Mouse (Mus musculus) midbrain, embryonic 12.5 days (tissue): ENCODE results near the gene Macrod2. TPM values are rescaled to one million over a fixed set of nuclear protein-coding genes. Genes with fewer than 3 reads are reported as not detected.

Experiments
- ATAC-seq: fragments of 200-750 bp; cut with Nextera tagmentation; 2 replicates; pipeline ENCODE4 v1.8.0; 2017; ENCODE audit warnings: low read depth, moderate TSS enrichment, moderate library complexity; ENCODE audit not compliant: low FRiP score
- H3K27ac ChIP-seq: fragments of 300-500 bp; sonication (generic); replicated peaks from 2 replicates; pipeline ENCODE4 v1.5.1; 2016; ENCODE audit warnings: mild to moderate bottlenecking
- H3K27me3 ChIP-seq: fragments of 300-500 bp; sonication (generic); 2 replicates; pipeline ENCODE4 v1.6.1; 2016; ENCODE audit warnings: mild to moderate bottlenecking
- H3K36me3 ChIP-seq: fragments of 300-500 bp; sonication (generic); 2 replicates; pipeline ENCODE4 v1.6.1; 2016
- H3K4me1 ChIP-seq: fragments of 300-500 bp; sonication (generic); 2 replicates; pipeline ENCODE4 v1.6.1; 2016
- H3K4me2 ChIP-seq: fragments of 300-500 bp; sonication (generic); replicated peaks from 2 replicates; pipeline ENCODE4 v1.6.1; 2016; ENCODE audit warnings: mild to moderate bottlenecking, moderate library complexity
- H3K4me3 ChIP-seq: fragments of 300-500 bp; sonication (generic); 2 replicates; pipeline ENCODE4 v1.5.1; 2016; ENCODE audit warnings: mild to moderate bottlenecking
- H3K9ac ChIP-seq: fragments of 300-500 bp; sonication (generic); replicated peaks from 2 replicates; pipeline ENCODE4 v1.6.1; 2016; ENCODE audit warnings: mild to moderate bottlenecking, moderate library complexity
- H3K9me3 ChIP-seq: fragments of 300-500 bp; sonication (generic); 2 replicates; pipeline ENCODE4 v1.6.1; 2016; ENCODE audit warnings: mild to moderate bottlenecking
- WGBS: fragments of 180-500 bp; shearing (Covaris S2); methylation state at CpG from one replicate; pipeline ENCODE4 v1.1.7; 2016; 5-methylcytosine and 5-hydroxymethylcytosine counted together
- polyA plus RNA-seq: library from polyadenylated mRNA; unstranded; fragments of >200 nt; fragmentation: Nextera tagmentation; extraction: Ambion mirVana; gene quantifications from 2 replicates; pipeline ENCODE4 v1.2.1, GENCODE M21; 2016

Gene Macrod2
- polyA plus RNA-seq, 1 experiment from 2014 or later: 52.4 TPM

DNA sequence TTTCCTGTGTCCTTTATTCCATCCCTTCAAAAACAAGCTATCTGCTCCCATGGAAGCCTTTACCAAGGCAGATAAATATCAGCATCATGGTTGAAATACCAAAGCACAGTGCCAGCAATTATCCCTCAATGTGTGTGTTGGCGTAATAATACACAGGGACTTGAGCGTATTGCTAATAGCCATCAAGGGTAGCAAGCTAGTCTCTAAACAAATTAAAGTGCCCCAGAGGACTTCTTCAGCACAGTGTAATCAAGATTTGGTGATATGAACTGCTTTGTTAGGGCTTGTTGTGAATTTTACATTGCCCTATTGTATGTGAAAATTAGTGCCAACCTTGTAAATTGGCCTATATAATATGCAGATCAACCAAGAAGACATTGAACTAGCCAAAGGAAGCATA, 201.8 kb downstream of the Macrod2 start:
- H3K27me3 ChIP-seq: no peaks in the 10 kb centered on the region
- H3K4me3 ChIP-seq: no peak overlapping the region
- no peaks in the 10 kb centered on the region for H3K36me3 ChIP-seq
- 86% methylated on average over 2 of the region's 2 CpGs for WGBS
- H3K4me1 ChIP-seq: no peaks in the 10 kb centered on the region
- H3K27ac ChIP-seq: no peak overlapping the region
- H3K4me2 ChIP-seq: no peak overlapping the region
- H3K9ac ChIP-seq: no peak overlapping the region
- ATAC-seq: no peak
- no peaks in the 10 kb centered on the region for H3K9me3 ChIP-seq

DNA sequence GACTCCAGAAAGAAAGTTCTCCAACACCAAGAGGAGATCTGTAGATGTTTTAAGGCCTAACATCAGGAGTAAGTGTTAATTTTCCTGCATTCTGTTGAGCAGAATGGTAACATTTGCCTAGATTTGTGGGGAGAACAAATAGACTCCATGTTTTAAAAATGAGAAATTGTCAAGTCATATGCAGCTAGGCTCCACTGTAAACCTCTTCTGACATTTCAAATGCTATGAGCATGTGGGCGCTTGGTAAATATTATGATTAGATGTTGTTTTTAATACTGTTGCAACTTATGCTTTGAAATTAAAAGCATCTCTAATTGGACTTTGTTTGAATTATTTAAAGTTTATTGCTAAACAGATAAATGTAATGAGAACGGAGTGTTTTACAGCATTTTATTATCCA, 220.3 kb downstream of the Macrod2 start:
- H3K27me3 ChIP-seq: no peaks in the 10 kb centered on the region
- H3K27ac ChIP-seq: no peak overlapping the region
- no peak overlapping the region for H3K4me3 ChIP-seq
- no peak overlapping the region for H3K9ac ChIP-seq
- no peak for ATAC-seq
- H3K4me2 ChIP-seq: no peak overlapping the region
- no peaks in the 10 kb centered on the region for H3K36me3 ChIP-seq
- H3K9me3 ChIP-seq: no peaks in the 10 kb centered on the region
- WGBS: 92% methylated on average over 2 of the region's 2 CpGs
- H3K4me1 ChIP-seq: no peaks in the 10 kb centered on the region

DNA sequence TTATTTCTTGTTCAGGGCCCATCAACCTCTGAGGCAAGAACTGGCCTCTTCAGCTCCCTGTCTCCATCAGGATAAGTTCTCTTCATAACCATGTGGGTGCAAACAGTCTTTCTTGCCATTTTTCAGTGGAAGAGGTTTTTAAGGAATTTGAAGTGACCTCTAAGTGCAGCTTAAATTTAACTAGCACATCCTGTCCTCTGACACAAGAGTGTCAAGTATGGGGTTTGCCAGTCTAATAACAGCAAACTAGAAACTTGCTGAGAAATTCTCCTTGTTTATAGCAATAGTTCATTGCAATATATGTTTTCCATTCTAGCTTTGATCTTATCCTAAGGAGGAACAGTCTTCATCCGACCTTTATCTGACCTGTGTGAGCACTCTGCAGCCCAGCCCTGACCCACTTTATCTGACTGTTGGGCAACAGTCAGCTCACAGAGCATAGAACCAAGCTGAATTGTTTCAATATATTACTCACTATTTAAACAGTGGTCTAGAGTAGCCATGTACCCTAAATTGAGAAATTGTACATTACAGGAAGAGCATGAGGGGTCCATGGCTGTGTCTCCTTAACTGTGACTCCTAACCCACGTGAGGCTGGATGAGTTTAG, 226.7 kb downstream of the Macrod2 start:
- no peak overlapping the region for H3K4me2 ChIP-seq
- no peaks in the 10 kb centered on the region for H3K36me3 ChIP-seq
- H3K27me3 ChIP-seq: no peaks in the 10 kb centered on the region
- no peaks in the 10 kb centered on the region for H3K4me1 ChIP-seq
- H3K9ac ChIP-seq: no peak overlapping the region
- no peaks in the 10 kb centered on the region for H3K9me3 ChIP-seq
- no peak for ATAC-seq
- H3K4me3 ChIP-seq: no peak overlapping the region
- WGBS: 71% methylated on average over 2 of the region's 2 CpGs
- H3K27ac ChIP-seq: no peak overlapping the region

DNA sequence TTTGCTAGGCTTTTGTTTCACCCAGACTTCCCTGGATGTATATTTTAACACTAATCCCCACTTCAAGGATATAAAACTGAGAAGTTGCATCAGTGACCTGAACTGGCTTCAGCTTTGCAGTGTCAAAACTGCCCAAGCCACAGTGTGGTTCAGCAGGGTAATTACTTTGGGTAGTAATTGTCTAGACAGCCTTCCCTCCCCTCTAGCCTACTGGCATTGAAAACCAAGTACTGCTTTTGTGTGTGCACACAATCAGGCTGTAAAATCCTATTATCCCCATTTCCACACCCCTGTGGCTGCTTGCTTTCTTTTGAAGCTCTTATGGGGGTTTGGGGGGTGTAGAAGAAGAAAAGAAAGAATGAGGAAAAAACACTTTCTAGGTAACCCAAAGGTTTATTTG, 258.4 kb downstream of the Macrod2 start:
- H3K9me3 ChIP-seq: no peaks in the 10 kb centered on the region
- no peaks in the 10 kb centered on the region for H3K27me3 ChIP-seq
- peaks cover 19% of the 10 kb centered on the region for H3K4me1 ChIP-seq
- no peaks in the 10 kb centered on the region for H3K36me3 ChIP-seq
- no peak overlapping the region for H3K9ac ChIP-seq
- no peak overlapping the region for H3K4me3 ChIP-seq
- no peak overlapping the region for H3K4me2 ChIP-seq
- H3K27ac ChIP-seq: no peak overlapping the region
- peak; percentile 92 for ATAC-seq

DNA sequence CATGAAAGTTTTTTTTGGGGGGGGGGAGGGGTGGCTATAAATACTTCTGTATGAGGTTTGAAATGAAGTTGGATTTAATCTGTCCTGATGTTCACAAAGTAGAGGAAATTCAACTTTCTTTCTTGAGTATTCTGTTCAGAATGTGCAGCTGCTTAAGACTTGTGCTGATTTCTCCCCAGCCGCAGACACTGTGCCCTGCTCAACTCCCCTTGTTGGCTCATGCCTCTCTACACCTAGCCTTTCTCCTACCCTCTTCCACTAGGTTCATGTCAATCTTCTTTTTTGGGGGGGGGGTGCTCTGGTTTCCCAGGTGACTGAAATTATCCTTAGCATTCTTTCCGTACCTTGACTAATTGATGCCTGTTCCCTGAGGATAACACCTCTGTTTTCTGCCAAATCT, 258.9 kb downstream of the Macrod2 start:
- ATAC-seq: peak; percentile 75
- WGBS: 21% methylated on average over 2 of the region's 2 CpGs

DNA sequence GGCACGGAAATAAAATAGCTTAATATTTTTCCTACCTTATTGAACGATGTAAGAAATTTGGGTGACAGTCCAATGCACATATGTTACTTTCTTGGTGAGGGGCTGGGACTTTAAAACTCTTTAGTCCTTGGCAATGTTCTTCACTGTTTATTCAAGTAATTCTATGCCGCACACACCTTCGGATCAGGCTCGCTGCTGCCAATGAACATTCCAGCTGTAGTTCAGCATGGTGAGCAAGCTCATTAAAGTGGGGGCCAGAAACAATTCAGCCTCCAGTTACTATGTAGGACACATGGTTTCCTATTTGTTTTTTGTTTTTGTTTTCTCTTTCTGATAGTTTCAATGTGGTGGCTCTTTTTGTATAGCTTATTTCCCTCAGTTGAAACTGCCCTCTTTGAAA, 267.6 kb downstream of the Macrod2 start:
- no peak for ATAC-seq
- WGBS: 84% methylated on average over 5 of the region's 5 CpGs
- H3K4me1 ChIP-seq: peaks cover 23% of the 10 kb centered on the region
- H3K4me2 ChIP-seq: no peak overlapping the region
- no peaks in the 10 kb centered on the region for H3K27me3 ChIP-seq
- no peak overlapping the region for H3K4me3 ChIP-seq
- no peaks in the 10 kb centered on the region for H3K9me3 ChIP-seq
- H3K27ac ChIP-seq: no peak overlapping the region
- no peak overlapping the region for H3K9ac ChIP-seq
- peaks cover 43% of the 10 kb centered on the region for H3K36me3 ChIP-seq

More for the DNA sequence above, 258.9 kb downstream of the Macrod2 start:
- Histone ChIP-seq H3K27me3 (no peaks in the 10 kb centered on the region), H3K36me3 (peaks cover 4% of the 10 kb centered on the region; the same call in 1 of the 2 replicates), H3K9ac (no peak overlapping the region), H3K27ac (no peak overlapping the region), H3K4me1 (peaks cover 19% of the 10 kb centered on the region), H3K4me3 (no peak overlapping the region), H3K4me2 (no peak overlapping the region), H3K9me3 (no peaks in the 10 kb centered on the region)

DNA sequence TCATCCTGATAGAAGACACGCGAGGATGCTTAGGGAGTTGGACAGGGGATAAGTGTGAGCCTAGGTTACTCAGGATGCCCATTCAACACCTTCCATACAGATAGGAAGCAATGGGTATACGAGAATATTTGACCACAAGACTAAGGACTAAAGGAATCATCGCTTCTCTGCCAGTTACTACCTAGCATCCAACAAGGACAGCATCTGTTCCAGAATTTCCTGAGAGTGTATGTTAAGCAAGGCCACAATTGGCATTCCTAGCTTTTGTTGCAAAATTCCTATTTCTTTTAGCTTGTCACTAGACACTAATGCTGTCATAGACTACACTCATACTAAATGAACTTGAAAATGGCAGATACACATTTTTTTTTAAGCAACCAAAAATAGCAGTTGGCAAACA, 269.3 kb downstream of the Macrod2 start:
- 91% methylated on average over 4 of the region's 4 CpGs for WGBS
- ATAC-seq: no peak
- H3K4me3 ChIP-seq: no peak overlapping the region

DNA sequence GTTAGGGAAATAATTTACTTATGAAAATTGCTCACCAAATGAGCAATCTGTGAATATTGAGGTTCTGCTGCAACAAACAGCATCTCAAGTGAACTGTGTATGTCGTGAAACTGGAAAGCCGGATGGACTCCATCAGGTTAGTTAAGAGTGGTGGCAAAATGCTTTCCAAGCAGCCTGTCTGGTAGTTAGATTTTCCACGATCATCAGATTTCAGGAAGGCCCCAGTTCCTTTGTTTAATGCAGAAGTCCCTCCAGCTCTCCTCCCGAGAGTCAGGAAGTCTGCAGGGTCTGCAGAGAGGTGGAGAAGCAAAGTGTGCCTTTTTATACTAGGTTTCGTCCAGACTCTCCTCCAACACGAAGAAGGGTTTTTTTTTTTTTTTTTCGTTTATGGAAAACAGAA, 271.7 kb downstream of the Macrod2 start:
- Histone ChIP-seq H3K9me3 (no peaks in the 10 kb centered on the region), H3K36me3 (peaks cover 12% of the 10 kb centered on the region), H3K4me2 (peak overlapping the region; percentile 62), H3K4me1 (peaks cover 26% of the 10 kb centered on the region), H3K27me3 (no peaks in the 10 kb centered on the region), H3K4me3 (peak overlapping the region; percentile 67), H3K9ac (peak overlapping the region; percentile 53), H3K27ac (no peak overlapping the region)
- 11% methylated on average over 7 of the region's 7 CpGs for WGBS
- no peak for ATAC-seq

More for the DNA sequence above, 269.3 kb downstream of the Macrod2 start:
- peaks cover 26% of the 10 kb centered on the region for H3K4me1 ChIP-seq
- peaks cover 36% of the 10 kb centered on the region for H3K36me3 ChIP-seq
- H3K27ac ChIP-seq: no peak overlapping the region
- H3K4me2 ChIP-seq: no peak overlapping the region
- H3K9me3 ChIP-seq: no peaks in the 10 kb centered on the region
- no peak overlapping the region for H3K9ac ChIP-seq
- H3K27me3 ChIP-seq: no peaks in the 10 kb centered on the region

DNA sequence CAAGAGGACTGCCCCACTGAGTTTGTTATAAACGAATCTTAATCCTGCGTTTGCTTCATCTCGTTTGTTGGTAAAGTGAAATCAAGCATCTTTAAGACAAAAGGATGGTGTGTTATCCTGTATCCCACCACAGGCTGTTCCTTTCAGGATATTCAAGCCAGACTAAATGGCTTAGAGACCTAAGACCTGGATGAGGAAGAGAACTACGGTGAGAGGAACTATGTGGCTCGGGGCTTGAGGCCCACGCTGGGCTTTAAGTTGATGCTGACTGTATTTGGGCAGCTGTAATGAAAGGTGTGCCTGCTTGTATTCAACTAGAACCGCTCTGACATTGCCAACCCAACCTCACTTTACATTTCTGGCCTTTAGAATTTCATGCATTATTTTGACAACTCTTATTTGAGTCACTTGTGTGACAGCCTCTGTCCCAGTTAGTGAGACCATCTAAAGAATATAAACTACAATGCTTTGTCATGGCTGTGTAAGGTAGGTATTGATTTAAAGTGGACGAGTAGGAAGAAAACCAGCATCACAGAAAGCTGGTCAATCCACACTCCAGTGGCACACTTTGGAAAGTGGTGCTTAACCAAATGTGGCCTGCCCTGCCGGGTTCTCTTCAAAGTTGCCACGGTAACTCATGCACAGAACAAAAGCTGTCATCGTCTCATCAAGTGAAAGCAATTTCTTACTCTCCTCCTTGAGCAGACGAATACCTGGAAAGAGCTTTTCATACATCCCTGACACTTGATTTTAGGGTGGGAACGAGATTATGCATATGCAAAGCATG, 272.3 kb downstream of the Macrod2 start:
- no peaks in the 10 kb centered on the region for H3K27me3 ChIP-seq
- peak overlapping the region; percentile 25; the same call in 1 of the 2 replicates for H3K27ac ChIP-seq
- peak overlapping the region; percentile 62 for H3K4me2 ChIP-seq
- H3K9me3 ChIP-seq: no peaks in the 10 kb centered on the region
- WGBS: 13% methylated on average over 13 of the region's 13 CpGs
- no peak for ATAC-seq
- H3K36me3 ChIP-seq: peaks cover 10% of the 10 kb centered on the region
- H3K9ac ChIP-seq: peak overlapping the region; percentile 53
- peaks cover 26% of the 10 kb centered on the region for H3K4me1 ChIP-seq
- H3K4me3 ChIP-seq: peak overlapping the region; percentile 67

DNA sequence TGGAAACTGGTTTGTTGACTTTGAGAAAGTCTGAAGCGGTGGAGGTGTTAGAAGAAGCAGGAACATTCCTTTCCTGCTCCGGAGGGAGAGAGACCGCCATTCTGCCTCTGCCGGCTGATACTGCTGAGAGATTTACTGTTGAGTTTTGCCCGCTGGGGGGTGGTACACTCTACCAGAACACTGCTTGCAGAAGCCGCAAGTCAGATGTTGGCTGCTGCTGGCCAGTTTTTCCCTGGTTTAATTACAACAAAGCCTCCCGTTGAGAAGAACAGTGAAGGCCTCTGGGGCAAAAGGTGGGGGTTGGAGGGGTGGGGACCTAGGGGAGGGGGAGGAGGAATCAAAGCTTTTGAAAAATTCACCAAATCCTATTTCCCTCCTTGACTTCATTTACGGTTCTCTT, 273.2 kb downstream of the Macrod2 start:
- H3K9me3 ChIP-seq: no peaks in the 10 kb centered on the region
- peak overlapping the region; percentile 54; the same call in 1 of the 2 replicates for H3K9ac ChIP-seq
- peak; percentile 73 for ATAC-seq
- WGBS: 2% methylated on average over 8 of the region's 8 CpGs
- peaks cover 26% of the 10 kb centered on the region for H3K4me1 ChIP-seq
- H3K27me3 ChIP-seq: no peaks in the 10 kb centered on the region
- H3K27ac ChIP-seq: peak overlapping the region; percentile 77
- H3K4me2 ChIP-seq: peak overlapping the region; percentile 62
- peaks cover 1% of the 10 kb centered on the region; the same call in 1 of the 2 replicates for H3K36me3 ChIP-seq
- H3K4me3 ChIP-seq: peak overlapping the region; percentile 67

DNA sequence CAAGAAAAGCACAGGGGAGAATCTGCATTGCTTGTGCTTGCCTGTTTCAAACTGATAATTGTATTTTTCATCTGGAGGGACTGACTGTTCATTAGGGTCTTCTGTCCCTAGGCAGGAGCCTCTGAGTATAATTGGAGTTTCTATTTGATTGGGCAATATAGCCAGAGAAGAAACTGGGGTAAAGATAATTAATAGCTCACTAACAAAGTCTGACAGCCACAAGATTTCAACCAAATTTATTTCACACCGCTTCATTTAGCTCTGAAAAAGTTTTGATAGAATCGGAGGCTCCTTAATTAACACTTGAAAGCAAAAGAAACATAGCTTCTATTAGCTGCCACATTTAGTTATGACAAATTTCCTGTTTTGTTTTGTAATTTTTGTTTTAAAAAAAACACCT, 274.0 kb downstream of the Macrod2 start:
- H3K4me2 ChIP-seq: peak overlapping the region; percentile 62
- H3K4me3 ChIP-seq: peak overlapping the region; percentile 67
- peaks cover 25% of the 10 kb centered on the region for H3K4me1 ChIP-seq
- H3K27me3 ChIP-seq: no peaks in the 10 kb centered on the region
- 16% methylated on average over 2 of the region's 2 CpGs for WGBS
- H3K9ac ChIP-seq: peak overlapping the region; percentile 54
- H3K27ac ChIP-seq: peak overlapping the region; percentile 77
- no peaks in the 10 kb centered on the region for H3K9me3 ChIP-seq
- no peaks in the 10 kb centered on the region for H3K36me3 ChIP-seq
- no peak for ATAC-seq

DNA sequence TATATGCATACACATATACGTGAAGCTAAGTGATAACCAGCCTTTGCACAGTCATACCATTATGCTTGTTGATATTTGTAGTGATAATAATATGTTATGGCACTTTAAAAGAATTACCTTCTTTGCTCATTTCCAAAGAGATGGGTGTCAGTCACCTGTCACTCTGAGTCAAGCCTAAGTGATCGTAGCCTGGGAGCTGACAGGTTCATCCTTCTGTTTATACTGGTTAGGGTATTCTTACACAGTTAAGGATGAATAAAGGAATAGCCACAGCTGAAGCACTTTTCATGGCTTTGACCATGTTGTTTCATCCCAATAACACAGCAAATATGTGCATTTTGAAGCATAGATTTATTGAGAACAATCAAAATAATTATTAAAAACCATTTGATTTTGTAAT, 274.7 kb downstream of the Macrod2 start:
- Histone ChIP-seq H3K27ac (peak overlapping the region; percentile 73), H3K27me3 (no peaks in the 10 kb centered on the region), H3K4me2 (peak overlapping the region; percentile 62), H3K36me3 (no peaks in the 10 kb centered on the region), H3K9me3 (no peaks in the 10 kb centered on the region), H3K4me1 (peaks cover 21% of the 10 kb centered on the region), H3K4me3 (peak overlapping the region; percentile 67), H3K9ac (peak overlapping the region; percentile 77)
- 13% methylated on average over 2 of the region's 2 CpGs for WGBS
- no peak for ATAC-seq
